Mouse (Mus musculus) cerebellum, adult 8-10 months (tissue): Measurements from ENCODE around the gene Dact3.
A peak's percentile ranks its signal among the peaks of the same experiment; 100 is the strongest.

ENCODE experiments used
- DNase-seq: peaks from one replicate; pipeline ENCODE4 v3.0.0; 2022

Dact3 gene

DNA sequence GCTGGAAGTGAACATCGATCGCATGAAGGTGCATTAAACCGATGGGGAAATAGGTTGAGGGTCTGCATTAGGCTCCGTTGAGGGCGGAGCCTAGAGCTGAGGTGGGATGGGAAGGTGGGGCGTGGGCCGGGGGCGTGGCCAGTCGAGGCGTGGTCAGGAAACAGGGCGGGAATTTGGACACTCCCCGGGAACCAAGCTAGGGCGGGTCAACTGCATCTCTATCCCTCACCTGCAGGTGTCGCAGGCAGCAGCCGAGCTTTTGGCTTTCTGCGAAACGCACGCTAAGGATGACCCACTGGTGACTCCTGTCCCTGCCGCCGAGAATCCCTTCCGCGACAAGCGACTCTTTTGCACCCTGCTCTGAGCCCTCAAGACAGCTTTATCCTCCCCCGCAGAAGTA lies 19.9 kb downstream of the Dact3 start:
- DNase-seq = peak; percentile 88

GRCm38 (mm10) chr7:16895511-16895910 lies 20.4 kb downstream of the Dact3 start:
- no peak for DNase-seq

GRCm38 (mm10) chr7:16900526-16900925 lies 25.4 kb downstream of the Dact3 start:
- DNase-seq = no peak

DNA sequence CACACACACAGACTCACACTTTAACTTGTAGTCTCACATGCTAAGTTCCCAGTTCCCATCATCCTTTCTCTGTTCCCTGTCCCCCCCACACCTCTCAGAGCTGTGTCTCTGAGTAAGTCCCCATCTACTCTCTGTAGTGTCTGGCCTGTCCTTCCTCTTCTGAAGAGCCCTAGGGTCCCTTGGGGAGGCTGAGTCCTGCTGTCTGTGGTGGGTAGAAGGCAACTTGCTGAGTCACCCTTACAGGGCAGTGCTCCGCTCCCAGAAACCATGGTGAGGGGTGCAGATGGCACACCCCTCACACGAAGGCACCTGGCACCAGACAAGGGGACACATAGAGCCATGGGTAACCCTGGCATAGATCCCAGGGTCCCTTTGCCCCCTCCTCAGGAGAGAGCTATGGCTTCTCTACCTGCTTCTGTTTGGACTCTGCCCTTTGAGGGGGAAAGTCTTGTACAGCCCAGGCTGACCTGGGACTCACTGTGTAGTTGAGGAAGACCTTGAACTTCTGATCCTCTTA lies 28.4 kb downstream of the Dact3 start:
- no peak for DNase-seq

- no peak for DNase-seq
These were observed 29.1 kb downstream of the Dact3 start for GRCm38 (mm10) chr7:16904120-16904675.

DNA sequence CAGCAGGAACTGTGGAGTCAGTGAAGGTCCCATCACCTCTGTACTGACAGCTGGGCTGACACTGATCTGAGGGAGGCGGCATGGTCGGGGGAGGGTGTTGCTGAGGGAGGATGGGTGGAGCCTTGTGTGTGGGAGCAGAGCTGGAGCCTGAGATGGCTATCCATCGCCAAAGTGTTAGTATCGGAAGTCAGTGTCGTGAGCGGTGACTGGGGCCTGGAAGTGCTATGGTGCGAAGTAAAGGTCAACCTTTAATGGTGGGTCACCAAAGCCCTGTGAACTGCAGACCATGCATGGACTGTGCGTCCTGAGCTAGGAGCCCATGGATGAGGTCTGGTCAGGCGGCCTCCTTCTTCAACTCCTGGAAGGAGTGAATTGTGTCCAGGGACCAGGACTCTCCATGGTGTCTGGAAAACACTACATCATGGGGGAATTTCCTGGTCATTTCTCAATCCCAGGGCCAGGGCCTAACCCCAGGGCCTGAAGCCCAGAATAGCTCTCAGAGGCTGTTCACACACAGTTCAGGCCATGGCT lies 30.4 kb downstream of the Dact3 start:
- no peak for DNase-seq

DNA sequence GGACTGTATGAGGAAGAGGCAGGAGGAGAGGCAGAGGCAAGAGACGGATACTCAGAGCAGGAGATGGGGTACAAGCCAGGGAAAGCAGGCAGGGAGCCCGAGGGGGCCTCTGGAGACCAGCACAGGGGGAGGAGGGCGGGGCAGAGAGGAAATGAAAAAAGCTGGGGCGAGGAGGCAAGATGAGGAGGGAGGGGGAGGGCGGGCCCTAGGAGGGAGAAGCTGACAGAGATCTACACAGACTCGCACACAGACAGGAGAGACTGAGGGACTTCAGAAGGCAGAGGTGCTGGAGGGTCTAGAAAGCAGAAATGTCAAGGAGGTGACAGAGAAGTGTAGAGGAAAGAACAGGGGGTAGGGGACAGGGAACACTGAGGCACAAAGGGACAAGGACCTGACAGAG lies 31.2 kb downstream of the Dact3 start, which contains the start of gene Ptgir:
Ptgir (plus strand) TSS at position 210 of the 400 bp plus-strand sequence.
- DNase-seq = no peak

DNA sequence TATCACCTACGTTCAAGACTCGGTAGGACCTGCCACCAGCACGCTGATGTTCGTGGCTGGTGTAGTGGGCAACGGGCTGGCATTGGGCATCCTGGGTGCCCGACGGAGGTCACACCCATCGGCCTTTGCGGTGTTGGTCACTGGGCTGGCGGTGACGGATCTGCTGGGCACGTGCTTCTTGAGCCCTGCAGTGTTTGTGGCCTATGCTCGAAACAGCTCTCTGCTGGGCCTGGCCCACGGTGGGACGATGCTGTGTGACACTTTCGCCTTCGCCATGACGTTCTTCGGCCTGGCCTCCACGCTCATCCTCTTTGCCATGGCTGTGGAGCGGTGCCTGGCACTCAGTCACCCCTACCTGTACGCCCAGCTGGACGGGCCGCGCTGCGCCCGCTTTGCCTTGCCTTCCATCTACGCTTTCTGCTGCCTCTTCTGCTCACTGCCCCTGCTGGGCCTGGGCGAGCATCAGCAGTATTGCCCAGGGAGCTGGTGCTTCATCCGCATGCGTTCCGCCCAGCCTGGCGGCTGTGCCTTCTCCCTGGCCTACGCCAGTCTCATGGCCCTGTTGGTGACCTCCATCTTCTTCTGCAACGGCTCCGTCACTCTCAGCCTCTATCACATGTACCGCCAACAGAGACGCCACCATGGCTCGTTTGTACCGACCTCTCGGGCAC lies 31.9 kb downstream of the Dact3 start:
- DNase-seq = no peak

- no peak for DNase-seq
These were observed 32.7 kb downstream of the Dact3 start for GRCm38 (mm10) chr7:16907842-16908241.

GRCm38 (mm10) chr7:16908367-16908766 lies 33.2 kb downstream of the Dact3 start:
- DNase-seq = no peak

- DNase-seq = no peak
These were observed 33.7 kb downstream of the Dact3 start for GRCm38 (mm10) chr7:16908859-16909258.

DNA sequence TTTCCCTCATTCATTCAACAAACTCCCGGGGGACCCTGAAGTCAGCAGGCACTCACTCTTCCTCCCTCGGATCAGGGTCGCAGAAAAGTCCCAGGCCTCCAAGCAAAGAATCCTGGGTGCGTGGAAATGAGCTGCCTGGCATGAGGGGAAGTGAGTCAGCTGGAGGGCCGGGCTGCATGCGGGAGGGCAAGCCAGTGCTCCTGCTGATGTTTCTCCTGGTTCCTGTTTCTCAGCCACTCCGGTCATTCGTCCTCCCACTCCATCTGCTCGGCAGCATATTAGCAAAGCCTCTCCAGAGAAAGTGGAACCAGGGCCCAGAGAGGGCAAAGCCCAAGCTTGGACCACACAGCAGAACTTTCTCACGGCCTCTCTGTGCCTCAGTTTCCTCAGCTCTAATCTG lies 34.8 kb downstream of the Dact3 start:
- DNase-seq = no peak

DNA sequence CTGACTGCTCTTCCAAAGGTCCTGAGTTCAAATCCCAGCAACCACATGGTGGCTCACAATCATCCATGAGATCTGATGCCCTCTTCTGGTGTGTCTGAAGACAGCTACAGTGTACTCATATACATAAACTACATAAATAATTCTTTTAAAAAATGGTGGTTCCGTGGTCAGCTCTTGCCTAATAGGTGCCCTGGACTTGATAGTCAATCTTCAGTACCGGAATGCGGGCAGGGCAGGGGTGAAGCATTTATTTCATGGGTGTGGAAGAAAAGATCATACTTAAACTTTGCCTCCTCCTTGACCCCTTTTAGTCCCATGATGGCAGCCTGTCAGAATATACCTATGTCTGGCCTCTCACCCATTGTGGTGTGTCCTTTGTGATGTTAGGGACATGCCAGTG lies 36.8 kb downstream of the Dact3 start:
- no peak for DNase-seq

DNA sequence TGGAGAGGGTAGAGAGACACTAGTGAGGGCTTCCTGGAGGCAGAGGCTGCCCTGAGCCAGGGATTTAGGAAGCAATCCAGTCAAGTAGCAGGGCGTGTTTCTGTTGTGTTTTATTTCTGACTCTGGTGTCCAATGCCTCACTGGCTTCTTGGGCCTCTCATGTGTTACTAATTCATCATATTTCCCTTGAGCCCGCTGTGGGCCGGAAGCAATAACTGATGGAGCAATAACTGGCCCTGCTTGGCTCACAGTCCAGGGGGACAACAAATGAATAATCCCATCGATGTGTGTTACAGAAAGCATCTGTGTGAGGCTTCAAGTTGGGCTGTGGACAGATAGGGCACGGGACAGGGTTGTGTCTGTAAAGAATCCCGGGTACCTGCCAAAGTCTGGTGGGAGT lies 37.2 kb downstream of the Dact3 start:
- DNase-seq = no peak

- peak; percentile 80 for DNase-seq
These were observed 38.8 kb downstream of the Dact3 start for GRCm38 (mm10) chr7:16913806-16914452.

- DNase-seq = no peak
These were observed 39.6 kb downstream of the Dact3 start for GRCm38 (mm10) chr7:16914453-16915343.

DNA sequence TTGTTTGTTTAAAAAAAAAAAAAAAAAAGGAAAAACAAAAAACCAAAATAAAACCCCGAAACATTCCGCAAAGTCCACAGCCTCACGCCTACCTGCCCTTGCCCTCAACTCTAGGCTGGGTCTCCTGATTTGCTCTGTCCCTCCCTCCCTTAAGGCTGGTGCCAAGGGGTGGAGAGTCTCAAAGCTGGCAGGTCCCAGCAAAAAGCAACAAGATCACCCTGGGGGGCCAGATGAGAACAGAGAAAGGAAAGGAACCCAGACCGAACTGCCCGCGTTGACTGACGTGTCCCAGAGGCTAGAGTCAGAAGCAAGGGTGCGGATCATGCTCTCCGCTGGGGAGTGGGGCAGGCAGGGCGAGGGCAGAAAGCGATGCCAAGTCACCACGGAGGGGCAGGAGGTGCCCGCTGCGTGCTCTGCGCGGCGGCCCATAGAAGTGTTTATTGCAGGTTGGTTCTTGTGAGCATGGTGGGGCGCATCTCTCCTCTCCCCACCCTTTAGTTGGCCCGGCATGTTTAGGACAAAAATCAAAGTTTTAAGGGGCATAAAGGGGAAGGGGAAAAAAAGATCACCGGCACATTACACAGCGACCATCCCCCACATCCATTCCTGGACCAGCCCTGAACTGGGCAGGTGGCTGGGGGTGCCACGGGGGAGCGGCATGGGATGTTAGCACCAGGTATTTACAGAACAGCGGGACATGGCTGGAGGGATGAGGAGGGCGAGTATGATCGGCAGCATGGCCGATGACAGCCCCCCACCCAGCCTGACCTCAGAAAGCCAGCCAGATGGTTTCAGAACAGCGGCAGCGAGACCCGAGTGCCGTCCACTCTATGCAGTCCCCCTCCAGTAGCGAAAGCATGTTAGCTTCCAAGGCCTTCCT lies 40.6 kb downstream of the Dact3 start:
- no peak for DNase-seq

- DNase-seq = peak; percentile 54
These were observed 41.5 kb downstream of the Dact3 start for GRCm38 (mm10) chr7:16916342-16917265.

- no peak for DNase-seq
These were observed 42.3 kb downstream of the Dact3 start for GRCm38 (mm10) chr7:16917447-16917846.

DNA sequence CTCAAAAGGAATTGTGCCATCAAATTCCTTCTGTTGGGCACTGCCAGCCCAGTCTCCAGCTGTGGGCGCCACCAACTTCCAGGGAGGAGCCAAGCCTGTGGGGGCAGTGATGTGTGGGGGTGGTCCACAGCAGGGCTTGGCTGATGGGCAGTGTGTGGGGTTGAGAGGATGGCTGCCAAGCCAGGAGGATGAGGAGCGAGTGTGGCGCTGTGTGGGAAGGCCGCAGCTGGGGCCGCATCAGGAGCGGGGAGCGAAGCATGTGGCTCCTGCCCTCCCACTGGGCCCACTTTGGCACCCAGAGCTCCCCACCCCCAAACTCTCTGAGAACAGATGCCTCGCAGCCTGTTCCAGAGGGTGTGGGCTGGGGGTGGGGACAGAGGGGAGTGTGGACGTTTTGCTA lies 42.9 kb downstream of the Dact3 start:
- peak; percentile 42 for DNase-seq

GRCm38 (mm10) chr7:16918670-16919069 lies 43.6 kb downstream of the Dact3 start:
- DNase-seq = peak; percentile 44
